ENCODE assay signal across 18 mouse cellular contexts in the genomic region with DNA sequence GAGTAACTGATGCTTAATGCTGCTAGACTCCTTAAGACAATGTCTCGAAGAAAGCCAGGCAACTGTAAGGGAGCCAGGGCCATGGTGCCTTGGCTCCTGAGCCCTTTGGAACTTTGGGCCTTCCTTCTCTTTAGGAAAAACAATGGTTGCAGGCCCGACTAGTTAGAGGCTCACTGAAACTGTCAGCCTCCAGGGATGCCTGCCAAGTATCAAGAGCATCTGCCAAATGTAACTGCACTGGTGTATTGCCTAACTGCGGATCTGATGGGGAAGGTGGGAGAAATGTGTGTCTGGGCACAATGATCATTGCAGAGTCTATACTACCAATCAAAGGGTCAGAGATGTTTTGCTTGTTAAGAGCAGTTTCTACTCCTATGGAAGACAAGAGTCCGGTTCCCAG.
DNase-seq lines count a peak whose midpoint lies in the region.
"Had no signal": no experiment of that assay in that cellular context is flagged by ENCODE, and none has a peak within 500 bp of the region (broad histone marks: within the 10 kb centered on the region; RNA-seq: fewer than 3 reads in every experiment).

No protein-coding gene starts in this region.

- WGBS in heart, embryonic 10.5 days = 81% methylated on average over 4 of the region's 4 CpGs

- H3K27ac ChIP-seq in heart, embryonic 10.5 days = no peak overlapping the region
- H3K27ac ChIP-seq: forebrain, embryonic 12.5 days; heart, embryonic 13.5 days; hindbrain, embryonic 10.5 days; left cerebral cortex, adult 2 months; limb, embryonic 13.5 days; neural tube, embryonic 13.5 days; stomach, embryonic 15.5 days had no signal

- peaks cover 7% of the 10 kb centered on the region; the same call in 1 of the 2 replicates for H3K4me1 ChIP-seq in heart, embryonic 10.5 days
- H3K4me1 ChIP-seq: forebrain, embryonic 12.5 days; stomach, embryonic 15.5 days had no signal

- DNase-seq in adrenal gland, adult 2 months = peak; percentile 10
- no peak for DNase-seq in adrenal gland, postnatal 25 days
- DNase-seq in heart, postnatal 36 days = peak; percentile 4 to 8
- no peak for DNase-seq in heart, embryonic 10.5 days (ENCODE audit: low spot score)
- DNase-seq in ovary, postnatal 14 days (ENCODE audit: low spot score) = peak; percentile 17
- no peak for DNase-seq in ovary, adult 18-20 months (ENCODE audit: low spot score)
- no peak for DNase-seq in thymus, postnatal 14 days
- no peak for DNase-seq in retina, embryonic 14.5 days (ENCODE audit: low spot score)
- DNase-seq: embryo, embryonic 11 days; gastrocnemius, postnatal 10 days; kidney, postnatal 14 days had no signal

- peaks cover 43% of the 10 kb centered on the region for H3K27me3 ChIP-seq in heart, embryonic 10.5 days (ENCODE audit: insufficient read depth, poor library complexity, severe bottlenecking)

- no peak overlapping the region for H3K4me3 ChIP-seq in heart, embryonic 10.5 days
- H3K4me3 ChIP-seq: forebrain, embryonic 12.5 days; heart, embryonic 13.5 days; hindbrain, embryonic 10.5 days; left cerebral cortex, adult 2 months; limb, embryonic 13.5 days; neural tube, embryonic 13.5 days; stomach, embryonic 15.5 days had no signal

- H3K9me3 ChIP-seq in heart, embryonic 10.5 days = no peaks in the 10 kb centered on the region
- H3K9me3 ChIP-seq: forebrain, embryonic 12.5 days; heart, embryonic 13.5 days; hindbrain, embryonic 10.5 days; limb, embryonic 13.5 days; neural tube, embryonic 13.5 days; stomach, embryonic 15.5 days had no signal

- no peaks in the 10 kb centered on the region for H3K36me3 ChIP-seq in heart, embryonic 10.5 days
- H3K36me3 ChIP-seq: forebrain, embryonic 12.5 days; heart, embryonic 13.5 days; hindbrain, embryonic 10.5 days; limb, embryonic 13.5 days; neural tube, embryonic 13.5 days; stomach, embryonic 15.5 days had no signal

- intact Hi-C loops in heart, postnatal 36 days (cut with DNase I) = no loop called here

Comparison
In these comparisons a context has a peak if more than half of its experiments do, and no peak if none do; other contexts are left out.
1. DNase-seq: peak in adrenal gland, adult 2 months (single experiment), heart, postnatal 36 days (2 of 2) and ovary, postnatal 14 days (single experiment); none in adrenal gland, postnatal 25 days (single experiment), heart, embryonic 10.5 days (single experiment), ovary, adult 18-20 months (single experiment), thymus, postnatal 14 days (single experiment) and retina, embryonic 14.5 days (single experiment).